Mouse (Mus musculus) yolk sac, embryonic 10.5 days (tissue): ENCODE data around the gene Hebp1.

Source experiments
- DNase-seq: peaks from one replicate; pipeline ENCODE4 v3.0.0-alpha.2; 2017; ENCODE audit warnings: low spot score

Hebp1 gene

DNA sequence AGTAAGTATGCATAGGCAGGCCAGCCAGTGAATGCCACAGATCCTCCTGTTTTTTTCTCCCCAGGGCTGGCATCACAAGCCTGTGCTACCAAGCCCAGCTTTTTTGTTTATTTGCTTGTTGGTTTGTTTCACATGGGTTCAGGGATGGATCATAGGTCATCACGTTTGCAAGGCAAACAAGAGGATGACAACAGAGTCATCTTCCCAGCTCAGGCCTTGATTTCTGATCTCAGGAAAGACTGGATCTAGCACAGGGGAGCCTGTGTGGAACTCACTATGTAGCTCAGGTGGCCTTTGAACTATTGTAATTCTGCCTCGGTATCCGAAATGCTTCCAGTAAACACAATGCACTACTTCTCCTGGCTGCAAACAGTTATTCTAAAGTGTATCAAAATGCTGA, 35.5 kb downstream of the Hebp1 start:
- DNase-seq = no peak

DNA sequence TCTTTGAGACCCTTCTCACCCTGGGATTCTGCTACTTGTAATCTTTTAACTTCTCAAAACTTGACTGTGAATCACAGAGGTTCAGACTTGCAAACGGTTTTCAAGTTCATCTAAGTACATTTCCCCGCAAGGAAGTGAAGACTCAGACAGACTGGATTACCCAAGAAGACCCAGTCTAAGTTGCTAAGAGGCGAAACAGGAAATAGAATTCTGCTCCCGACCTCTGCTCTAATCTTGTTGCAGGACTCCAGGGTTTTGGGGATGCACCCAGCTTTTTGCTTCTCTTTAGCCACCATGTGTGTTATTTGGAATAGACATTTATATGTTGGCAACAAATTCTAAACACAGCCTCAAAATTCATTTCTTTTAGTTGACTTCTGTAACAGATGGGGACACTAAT, 36.5 kb downstream of the Hebp1 start:
- DNase-seq = no peak

DNA sequence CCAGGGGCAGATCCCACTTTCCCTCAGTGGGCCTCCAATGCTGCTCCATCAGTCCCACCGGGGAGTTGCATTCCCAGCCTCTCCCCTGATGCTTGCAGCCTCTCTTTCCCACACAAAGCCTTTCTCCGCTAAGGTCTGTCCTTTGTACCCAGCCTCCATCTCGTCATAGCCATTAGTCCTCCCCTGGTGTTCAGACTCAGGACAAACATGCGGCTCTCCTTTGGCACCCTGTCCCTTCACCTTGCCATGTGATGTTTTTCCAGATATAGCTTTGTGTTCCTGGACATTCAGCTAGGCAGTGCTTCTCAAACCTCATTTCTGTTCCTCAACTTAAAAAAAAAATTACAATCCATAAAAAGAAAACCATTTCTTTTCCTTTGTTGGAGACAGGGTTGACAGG, 39.3 kb downstream of the Hebp1 start:
- DNase-seq = no peak

DNA sequence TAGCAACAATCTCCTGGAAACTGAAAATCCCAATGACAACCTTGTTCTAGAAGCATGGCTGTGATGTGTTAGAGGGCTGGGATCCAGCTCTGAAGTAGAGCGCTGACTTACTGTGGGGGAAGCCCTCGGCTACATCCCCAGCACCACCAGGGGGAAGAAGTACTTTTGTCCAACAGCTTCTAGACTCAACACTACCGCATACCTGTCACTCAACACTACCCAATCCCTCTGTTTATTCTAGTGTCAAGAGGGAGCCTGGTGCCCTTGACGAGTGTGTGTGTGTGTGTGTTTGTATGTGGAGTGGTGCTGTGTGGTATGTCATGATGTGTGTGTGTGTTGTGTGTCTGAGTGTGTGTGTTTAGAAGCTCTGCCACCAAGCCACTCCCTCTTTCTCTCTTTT, 40.3 kb downstream of the Hebp1 start:
- no peak for DNase-seq

DNA sequence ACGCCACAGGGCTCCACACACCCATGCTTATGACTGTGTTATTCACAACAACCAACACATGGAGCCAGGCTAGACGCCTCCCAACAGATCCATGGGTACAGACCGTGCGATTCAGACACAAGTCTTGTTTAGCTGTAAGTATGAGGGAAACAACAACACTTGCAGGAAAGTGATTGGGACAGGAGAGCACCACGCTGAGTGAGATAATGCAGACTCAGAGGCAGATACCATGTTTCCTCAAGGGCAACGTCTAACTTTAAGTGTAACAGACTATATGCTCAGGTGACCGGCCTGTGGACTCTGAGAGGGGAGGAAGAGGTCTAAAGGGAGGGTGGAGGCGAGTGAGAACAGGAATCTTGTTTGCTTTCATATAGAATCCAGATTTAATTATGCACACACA, 41.2 kb downstream of the Hebp1 start:
- peak; percentile 47 for DNase-seq

DNA sequence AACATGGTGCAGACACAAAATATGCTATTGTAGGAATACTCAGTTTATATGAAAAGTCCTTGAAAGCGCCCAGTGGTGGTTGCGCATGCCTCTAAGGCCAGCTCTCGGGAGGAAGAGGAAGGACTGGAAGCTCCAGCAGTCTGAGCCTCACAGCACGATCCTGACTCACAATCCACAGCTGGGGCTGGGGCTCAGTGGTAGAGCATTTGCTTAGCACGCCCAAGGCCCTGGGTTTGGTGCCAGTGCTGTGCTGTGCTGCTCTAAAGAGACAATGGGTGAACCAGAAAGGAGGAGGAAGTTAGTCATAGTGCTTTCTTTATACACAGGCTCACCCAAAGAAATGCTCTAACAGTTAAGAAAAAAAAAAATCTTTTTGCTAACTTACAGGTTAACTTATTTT, 44.1 kb downstream of the Hebp1 start:
- DNase-seq = no peak

DNA sequence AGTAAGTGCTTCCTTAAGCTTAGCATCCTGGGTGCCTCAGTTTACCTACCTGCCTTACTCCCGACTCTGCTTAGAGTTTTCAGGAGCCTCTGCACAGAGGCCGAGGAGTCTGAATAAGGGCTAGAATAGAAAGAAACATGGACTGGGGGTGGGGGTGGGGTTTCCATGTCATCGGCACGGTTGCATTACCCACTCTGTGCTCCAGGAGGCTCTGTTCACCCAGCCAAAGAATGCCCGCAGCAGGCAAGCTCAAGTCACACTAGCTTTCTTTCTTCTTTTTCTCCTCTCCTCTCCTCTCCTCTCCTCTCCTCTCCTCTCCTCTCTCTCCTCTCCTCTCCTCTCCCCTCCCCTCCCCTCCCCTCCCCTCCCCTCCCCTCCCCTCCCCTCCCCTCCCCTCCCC, 47.5 kb downstream of the Hebp1 start:
- no peak for DNase-seq

DNA sequence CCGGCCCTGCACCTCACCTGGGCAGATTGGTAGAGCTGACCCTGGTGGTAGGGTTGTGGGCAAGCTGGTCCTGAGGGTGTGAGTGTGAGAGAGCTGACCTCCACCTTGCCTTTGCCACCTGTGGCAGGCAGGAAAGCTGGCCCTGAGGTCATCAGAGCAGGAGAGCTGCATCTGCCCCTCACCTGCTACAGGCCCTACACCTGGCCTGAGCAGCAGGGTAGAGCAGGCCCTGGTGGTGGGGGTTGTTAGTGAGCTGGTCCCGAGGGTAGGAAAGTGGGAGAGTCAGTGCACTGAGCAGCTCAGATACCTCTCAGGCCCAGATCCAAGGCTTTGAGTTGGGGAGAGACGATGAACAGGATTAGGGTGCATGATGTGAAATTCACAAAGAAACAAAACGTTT, 48.1 kb downstream of the Hebp1 start:
- no peak for DNase-seq

DNA sequence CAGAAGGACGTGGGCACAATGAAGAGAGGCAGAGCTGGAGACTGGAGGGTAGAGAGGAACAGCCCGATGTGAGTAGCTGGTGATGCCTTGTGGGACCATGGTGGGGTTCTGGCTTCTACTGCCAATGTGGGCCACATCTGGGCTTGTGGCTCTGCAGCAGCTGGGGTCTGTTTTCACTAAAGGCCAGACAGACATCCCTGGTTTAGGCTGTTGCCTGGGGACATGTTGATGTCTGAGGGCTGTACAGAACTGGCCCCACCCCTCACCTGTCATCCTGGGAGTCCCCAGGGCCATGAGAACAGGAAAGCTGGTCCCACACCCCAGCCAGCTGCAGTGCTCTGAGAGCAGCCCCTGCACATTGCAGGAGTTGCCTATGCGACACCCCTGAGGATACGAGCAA, 48.6 kb downstream of the Hebp1 start:
- no peak for DNase-seq

DNA sequence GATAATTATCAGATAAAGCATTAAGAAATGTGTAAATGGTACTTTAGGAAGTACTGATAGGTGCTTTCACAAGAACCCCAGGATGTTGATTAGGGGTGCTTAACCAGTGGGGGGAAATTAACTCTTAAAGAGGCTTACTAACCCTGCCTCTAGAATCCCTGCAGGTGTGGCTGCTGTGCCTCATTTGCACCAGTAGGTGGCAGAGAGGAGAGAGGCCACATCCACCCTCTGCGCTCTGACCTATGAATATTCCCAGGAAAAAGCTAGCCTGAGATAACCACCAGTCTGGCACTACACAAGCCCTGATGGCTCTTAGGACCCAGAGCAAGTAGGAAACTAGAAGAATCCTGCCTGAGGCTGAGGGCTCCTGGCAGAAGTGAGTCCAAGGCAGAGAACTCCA, 49.3 kb downstream of the Hebp1 start:
- DNase-seq = no peak

DNA sequence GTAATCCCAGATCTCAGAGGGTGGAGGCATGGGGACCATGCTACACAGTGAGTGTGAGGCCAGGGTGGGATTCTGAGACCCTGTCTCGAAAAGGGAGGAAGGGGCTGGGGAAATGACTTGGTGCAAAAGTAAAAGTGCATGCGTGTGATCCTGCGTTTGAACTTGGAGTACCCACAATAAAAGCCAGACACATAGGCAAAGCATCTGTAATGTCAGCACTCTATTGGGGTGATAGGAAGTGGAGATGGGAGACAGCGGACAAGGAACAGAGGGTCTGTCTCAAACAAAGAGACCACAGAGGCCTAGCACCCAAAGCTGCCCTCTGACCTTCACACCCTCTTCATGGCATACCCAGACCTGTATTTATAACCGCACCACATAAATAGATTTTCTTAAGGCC, 51.8 kb downstream of the Hebp1 start:
- DNase-seq = no peak

DNA sequence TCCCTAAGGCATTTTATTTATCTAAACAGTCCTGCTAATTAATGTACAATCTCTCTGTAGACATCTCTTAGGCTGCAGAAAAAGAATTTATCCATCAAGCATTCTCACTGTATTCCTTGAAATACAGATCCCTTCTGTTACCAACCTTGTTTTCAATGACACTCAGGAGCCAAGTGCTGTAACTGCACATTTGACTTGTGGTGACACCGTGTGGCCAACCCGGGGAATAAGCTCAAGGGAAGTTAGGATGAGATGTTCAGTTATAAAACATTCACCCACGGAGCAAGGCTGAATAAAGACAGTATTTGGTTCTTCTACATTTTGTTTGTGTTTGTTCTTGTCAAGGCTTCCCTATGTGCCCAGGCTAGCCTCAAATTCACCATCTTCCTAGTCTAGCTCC, 53.3 kb downstream of the Hebp1 start:
- no peak for DNase-seq

DNA sequence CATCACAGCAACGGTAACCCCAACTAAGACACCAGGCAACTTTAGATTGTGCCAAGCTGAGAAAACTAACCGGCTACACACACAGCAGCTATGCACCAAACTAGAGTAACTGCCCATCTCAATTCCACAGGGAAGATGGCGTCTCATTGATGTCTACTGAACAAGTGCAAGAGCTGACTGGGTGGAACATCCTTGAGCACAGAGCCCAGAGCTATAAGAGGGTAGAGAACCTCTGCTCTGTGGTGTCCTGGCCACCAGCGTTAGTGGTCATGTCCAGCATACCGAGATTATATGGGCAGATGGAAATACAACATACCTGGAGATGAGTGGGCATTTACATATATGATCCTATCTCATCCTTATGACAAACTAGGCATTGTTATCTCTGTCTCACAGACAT, 54.7 kb downstream of the Hebp1 start:
- no peak for DNase-seq

DNA sequence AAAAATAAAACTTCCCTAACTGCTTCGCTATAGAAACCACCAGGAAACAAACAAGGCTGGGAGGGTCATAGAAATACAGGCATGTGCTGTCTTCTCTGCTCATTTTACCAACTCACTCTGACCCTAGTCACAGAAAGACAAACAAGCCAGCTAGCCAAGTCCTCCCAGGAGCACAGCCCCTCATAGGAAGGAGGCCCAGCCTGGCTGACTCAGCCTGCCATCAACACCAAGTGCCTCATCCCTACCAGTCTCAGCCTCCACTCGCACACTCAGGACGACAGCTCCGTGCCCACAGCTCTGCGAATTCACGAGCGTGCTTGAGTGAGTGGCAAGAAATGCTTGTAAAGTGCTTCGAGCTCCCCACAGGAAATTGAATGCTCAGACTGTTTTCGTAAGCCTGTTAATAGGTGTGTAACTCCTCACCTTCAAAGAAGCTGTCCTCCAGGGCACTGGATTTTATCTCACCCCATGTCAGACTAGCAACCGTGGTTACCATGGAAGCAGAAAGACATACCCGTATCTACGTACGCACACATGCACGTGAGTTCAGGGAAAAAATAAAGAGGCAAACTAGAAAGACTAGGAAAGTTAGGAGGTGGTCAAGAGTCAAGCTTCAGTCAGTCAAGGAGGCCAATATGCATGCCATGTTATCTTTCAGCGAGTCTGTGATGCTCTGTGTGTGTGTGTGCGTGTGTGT, 56.2 kb downstream of the Hebp1 start:
- no peak for DNase-seq

DNA sequence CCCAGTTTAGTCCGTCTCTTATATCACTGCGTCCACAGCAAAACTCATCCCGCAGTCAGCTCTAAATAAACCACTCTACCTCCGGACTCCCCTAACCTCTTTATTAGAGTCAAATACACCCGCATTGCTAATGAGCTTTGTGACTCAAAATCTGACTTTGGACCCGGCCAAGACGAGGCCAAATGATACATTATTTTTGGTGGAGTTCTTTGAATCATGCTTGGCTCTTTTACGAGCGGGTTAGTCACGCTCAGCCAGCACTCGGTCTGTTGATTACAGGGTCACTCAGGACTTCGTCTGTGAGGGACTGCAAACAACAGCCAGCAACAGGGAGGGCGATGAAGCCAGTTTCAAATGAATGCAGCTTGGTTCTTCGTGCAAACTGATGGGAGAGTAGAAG, 59.1 kb downstream of the Hebp1 start:
- DNase-seq = no peak

DNA sequence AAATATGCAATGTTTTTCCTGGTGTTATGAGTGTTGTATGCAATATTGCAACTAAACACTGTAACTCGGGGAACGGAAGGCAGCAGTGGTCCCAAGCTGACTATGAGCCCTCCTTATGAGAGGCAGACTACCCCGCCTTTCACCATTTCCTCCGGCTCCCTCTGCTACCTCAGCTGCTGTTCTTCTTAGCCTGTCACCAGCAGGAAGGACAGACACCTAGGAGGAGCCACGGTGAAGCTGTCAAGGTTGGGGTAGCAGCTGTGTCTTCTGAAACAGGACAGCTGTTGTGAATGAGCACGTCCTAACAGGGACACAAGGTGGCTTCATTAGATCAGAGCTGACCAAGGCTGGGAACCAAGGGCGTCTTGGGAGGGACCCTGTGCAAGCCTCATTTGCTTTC, 59.6 kb downstream of the Hebp1 start:
- no peak for DNase-seq

DNA sequence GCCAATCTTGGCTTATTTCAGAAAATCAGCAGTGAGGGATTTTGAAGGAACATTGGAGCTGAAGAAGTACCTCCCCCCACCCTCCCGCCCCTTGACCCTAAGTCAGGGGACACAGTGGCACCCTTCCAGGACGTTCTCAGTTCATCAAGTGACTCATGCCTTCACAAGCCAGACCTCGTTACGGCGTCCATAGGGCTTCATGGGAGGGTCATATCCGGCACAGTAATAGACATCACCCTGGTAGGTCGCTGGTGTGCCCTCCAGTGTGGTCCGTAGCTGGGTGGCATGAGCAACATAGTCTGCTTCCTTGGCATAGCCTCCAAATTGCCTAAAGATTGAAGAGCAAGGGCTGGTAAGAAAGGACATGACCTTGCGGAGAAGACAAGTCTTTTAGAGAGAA, 60.1 kb downstream of the Hebp1 start:
- DNase-seq = no peak

DNA sequence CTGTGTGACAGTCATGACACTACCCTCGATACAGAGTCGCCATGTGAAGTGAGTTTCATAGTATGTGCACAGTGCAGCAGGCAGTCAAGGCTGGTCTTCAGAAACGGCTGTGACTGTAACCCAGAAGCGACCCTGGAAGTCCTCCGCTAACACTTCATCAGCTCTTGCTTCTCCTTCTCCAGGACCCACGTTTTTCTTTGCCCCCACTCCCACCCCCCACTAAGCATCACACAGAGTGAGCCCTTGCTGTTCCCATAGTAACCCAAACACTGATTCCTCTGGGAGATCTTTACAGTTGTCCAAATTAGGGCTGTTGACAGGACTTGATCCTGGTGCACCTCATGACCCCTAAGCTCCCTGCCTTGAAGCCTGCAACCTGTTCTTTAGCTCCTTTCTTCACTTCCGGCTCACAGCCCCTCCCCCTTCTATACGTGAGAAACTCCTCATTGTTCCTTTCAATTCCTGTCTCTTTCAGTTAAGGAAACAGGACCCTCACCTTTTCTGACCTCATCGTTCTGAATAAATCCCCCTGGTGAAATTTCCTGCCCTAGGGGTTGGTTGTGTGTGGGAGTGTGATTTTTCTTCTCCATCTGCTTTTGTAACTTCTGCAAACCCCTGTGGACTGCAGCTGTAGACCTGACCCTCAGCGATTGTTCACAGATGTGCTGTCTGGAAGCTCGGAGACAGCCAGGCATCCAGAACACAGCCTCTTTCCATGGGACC, 61.2 kb downstream of the Hebp1 start:
- no peak for DNase-seq

DNA sequence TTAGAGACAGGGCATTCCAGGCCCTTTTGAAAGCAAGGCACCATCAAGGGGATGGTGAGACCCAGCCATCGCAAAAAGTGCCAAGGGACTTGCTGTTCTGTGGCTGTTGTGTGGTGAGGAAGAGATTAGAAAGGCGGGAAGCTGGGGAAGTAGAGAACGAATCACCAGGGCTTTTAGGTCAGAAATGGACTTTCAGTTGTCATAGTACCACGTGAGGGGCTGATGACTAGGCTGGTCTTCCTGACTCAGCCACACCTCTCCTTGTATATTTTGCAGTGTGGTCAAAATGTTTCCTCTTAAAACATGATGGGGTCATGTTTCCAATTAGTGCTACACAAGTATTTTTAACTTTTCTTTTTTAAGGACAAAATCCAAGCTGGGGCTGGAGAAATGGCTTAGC, 62.1 kb downstream of the Hebp1 start:
- DNase-seq = no peak

DNA sequence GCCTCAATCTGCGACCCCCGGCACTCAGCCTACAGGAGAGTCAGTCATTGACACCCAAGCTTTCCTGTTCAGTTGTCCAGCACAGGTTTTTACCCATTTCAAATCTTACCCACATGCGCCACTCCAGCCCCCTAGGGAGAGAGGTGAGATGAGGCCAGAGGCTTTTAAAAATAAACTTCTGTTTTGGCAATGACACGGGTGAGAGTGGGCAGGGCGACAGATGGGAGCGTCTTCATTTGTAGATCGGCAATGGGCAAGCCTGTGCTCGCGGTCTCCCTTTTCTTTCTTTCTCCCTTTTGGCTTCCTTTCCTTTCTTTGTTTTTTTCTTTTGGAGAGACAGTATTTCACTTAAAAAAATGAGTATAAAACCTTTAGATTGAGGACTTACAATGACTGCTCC, 64.3 kb downstream of the Hebp1 start:
- no peak for DNase-seq

DNA sequence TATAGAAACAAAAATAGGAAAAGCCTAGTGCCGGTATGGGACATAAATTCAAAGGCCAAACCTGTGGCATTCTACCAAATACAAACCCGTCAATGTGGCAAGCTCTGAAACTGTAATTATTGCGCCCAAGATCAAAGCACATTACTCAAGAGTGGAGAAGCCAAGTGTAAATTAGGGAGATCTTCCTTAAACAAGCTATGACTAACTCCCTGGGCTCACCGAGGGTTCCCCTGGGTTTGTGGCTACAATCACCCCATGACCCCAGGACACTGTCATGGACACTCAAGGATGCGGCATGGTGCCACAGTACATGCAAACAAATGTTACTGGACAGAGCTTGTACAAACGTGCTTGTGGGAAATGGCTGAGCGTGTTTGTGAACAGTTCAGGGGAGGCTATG, 64.7 kb downstream of the Hebp1 start:
- DNase-seq = no peak

DNA sequence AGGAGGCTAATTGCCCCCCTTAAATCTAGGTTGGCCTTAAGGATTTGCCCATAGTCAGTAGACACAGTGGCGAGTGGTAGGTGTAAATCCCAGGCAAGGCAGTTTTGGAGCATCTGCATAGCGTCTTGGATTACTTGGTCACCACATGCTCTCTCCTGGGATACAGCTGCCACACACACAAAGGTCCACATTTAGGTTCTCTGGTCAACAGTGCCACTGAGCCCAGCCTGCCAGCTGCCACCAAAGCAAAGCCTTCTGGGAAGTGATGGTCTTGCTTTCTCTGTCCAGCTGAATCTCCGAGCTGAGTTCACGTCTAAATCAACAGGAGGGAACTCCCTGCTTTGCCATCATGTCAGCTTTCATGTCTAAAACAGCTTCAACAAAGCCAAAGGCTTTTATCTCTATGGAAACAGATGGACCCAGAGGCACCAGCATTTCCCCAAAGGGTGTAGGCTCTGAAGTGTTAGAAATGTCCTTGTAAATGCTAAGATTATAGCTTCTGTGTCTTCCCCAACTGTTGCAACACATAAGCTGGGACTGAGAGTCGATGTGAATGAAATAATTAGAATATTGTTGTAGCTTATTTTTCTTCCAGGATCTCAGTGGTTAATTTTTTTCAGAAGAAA, 73.0 kb downstream of the Hebp1 start:
- DNase-seq = no peak

DNA sequence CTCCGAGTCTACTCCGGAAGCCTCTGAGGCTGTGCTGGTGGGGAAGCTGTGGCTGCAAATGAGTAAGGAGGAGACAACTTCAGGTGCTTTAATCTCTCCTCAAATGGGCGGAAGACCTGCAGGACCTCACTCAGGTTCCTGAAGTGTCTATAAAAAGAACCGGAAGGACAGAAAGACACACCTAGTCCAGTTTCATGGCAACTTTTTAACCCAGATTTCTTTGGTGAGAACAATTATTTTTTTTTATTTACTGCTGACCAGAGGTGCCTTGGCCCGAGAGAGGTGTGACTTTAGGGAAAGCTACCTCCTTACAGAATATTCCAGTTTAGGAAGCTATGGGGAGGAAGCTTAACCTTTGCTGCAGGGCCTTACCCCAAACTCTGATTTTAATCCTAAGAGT, 79.6 kb downstream of the Hebp1 start, which contains the start of gene Gprc5d:
Gene Gprc5d, minus strand, starts transcription at position 101 of the 400 bp plus-strand sequence.
- no peak for DNase-seq

DNA sequence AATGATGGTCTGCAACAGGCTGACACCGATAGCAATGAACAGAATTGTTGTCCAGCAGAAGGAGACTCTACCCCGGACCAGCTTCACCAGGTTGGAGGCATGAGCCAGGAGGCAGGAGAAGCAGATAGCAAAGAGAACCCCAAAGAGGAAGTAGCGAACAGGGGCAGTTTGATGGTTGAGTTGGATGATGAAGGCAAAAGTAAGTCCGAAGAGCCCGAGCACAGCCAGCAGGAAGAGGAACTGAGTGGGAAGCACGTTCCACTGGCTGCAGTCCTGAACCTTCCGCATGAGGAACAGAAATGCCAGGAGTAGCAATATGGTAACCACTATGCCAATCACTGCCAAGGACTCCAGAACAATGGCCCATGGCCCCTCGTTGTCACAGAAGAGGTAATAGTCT, 81.3 kb downstream of the Hebp1 start:
- no peak for DNase-seq
